ENCODE assay signal across 8 mouse cellular contexts in genomic region chr10:80917779-80918434, GRCm38 (mm10). TPM values are rescaled to one million over a fixed set of nuclear protein-coding genes. Genes with fewer than 3 reads are reported as not detected.
DNase-seq lines count a peak whose midpoint lies in the region; ATAC-seq and TF ChIP-seq lines count a peak whose summit lies in the region.

Gene Lmnb2 (minus strand): TSS chr10:80918245.

- H3K27ac ChIP-seq in embryonic facial prominence, embryonic 12.5 days, result peak within 1 kb of the TSS; percentile 74
- H3K27ac ChIP-seq in heart, embryonic 11.5 days (ENCODE audit: low read depth, low read length), result peak within 1 kb of the TSS; percentile 18
- H3K27ac ChIP-seq in kidney, embryonic 16.5 days (ENCODE audit: low read length), result peak within 1 kb of the TSS; percentile 71
- peak within 1 kb of the TSS; percentile 17; the same call in 1 of the 2 replicates for H3K27ac ChIP-seq in liver, adult 2 months (replicated peaks; ENCODE audit: insufficient read depth, low read depth, low read length)
- H3K27ac ChIP-seq in stomach, embryonic 14.5 days (ENCODE audit: low read length), result peak within 1 kb of the TSS; percentile 71; the same call in 1 of the 2 replicates

- DNase-seq in B cell, adult 2 months, result peak; percentile 57 to 63
- DNase-seq in adrenal gland, postnatal 14 days, result peak; percentile 86
- peak; percentile 73 for DNase-seq in liver, adult 2 months (ENCODE audit: extremely low read depth, low read depth, low spot score)

- peak within 1 kb of the TSS; percentile 94 for H3K4me3 ChIP-seq in embryonic facial prominence, embryonic 12.5 days
- H3K4me3 ChIP-seq in heart, embryonic 11.5 days (ENCODE audit: low read depth, low read length), result peak within 1 kb of the TSS; percentile 62
- H3K4me3 ChIP-seq in kidney, embryonic 16.5 days (ENCODE audit: low read length), result peak within 1 kb of the TSS; percentile 97
- H3K4me3 ChIP-seq in liver, adult 2 months (ENCODE audit: insufficient read depth, low read depth, low read length), result peak within 1 kb of the TSS; percentile 94
- H3K4me3 ChIP-seq in stomach, embryonic 14.5 days (ENCODE audit: low read depth, low read length), result peak within 1 kb of the TSS; percentile 95

- WGBS in embryonic facial prominence, embryonic 12.5 days, result under 1% methylated on average over 61 of the region's 61 CpGs
- WGBS in heart, embryonic 11.5 days (ENCODE audit: insufficient replicate concordance), result under 1% methylated on average over 61 of the region's 61 CpGs
- whole genome bisulfite sequencing in kidney, embryonic 16.5 days, result under 1% methylated on average over 61 of the region's 61 CpGs
- WGBS in liver, adult 2 months, result under 1% methylated on average over 61 of the region's 61 CpGs
- under 1% methylated on average over 56 of the region's 61 CpGs for WGBS in stomach, embryonic 14.5 days

- H3K36me3 ChIP-seq in embryonic facial prominence, embryonic 12.5 days, result peaks cover 22% of the 10 kb centered on the region
- H3K36me3 ChIP-seq in heart, embryonic 11.5 days (ENCODE audit: control insufficient read depth, insufficient read depth, low read length), result peaks cover 3% of the 10 kb centered on the region; the same call in 1 of the 2 replicates
- H3K36me3 ChIP-seq in kidney, embryonic 16.5 days (ENCODE audit: insufficient read depth, low read length), result peaks cover 15% of the 10 kb centered on the region
- H3K36me3 ChIP-seq in liver, adult 2 months (ENCODE audit: control insufficient read depth, insufficient read depth, low read length), result no peaks in the 10 kb centered on the region
- H3K36me3 ChIP-seq in stomach, embryonic 14.5 days (ENCODE audit: control insufficient read depth, insufficient read depth, low read length), result peaks cover 11% of the 10 kb centered on the region; the same call in 1 of the 2 replicates

- 0 out of 2 replicates have a peak, but pooled peaks cover under 1% of the 10 kb centered on the region for H3K79me2 ChIP-seq in liver, adult 2 months (ENCODE audit: control insufficient read depth, insufficient read depth, low read length)

- peak within 1 kb of the TSS; percentile 88 for H3K9ac ChIP-seq in embryonic facial prominence, embryonic 12.5 days
- peak within 1 kb of the TSS; percentile 86 for H3K9ac ChIP-seq in heart, embryonic 11.5 days (ENCODE audit: low read depth, low read length)
- peak within 1 kb of the TSS; percentile 90 for H3K9ac ChIP-seq in kidney, embryonic 16.5 days (replicated peaks; ENCODE audit: low read length)
- H3K9ac ChIP-seq in liver, adult 2 months (ENCODE audit: low read depth, low read length), result peak within 1 kb of the TSS; percentile 81
- peak within 1 kb of the TSS; percentile 67 for H3K9ac ChIP-seq in stomach, embryonic 14.5 days (replicated peaks; ENCODE audit: low read depth, low read length)

- TF ChIP-seq POLR2A in liver, adult 2 months (IDR thresholded peaks at IDR 0.05; ENCODE audit: extremely low read depth, insufficient read depth, low read length), result no peak

- no peaks in the 10 kb centered on the region for H3K27me3 ChIP-seq in embryonic facial prominence, embryonic 12.5 days
- no peaks in the 10 kb centered on the region for H3K27me3 ChIP-seq in heart, embryonic 11.5 days (ENCODE audit: control insufficient read depth, insufficient read depth, low read length)
- H3K27me3 ChIP-seq in kidney, embryonic 16.5 days (ENCODE audit: insufficient read depth, low read length), result no peaks in the 10 kb centered on the region
- no peaks in the 10 kb centered on the region for H3K27me3 ChIP-seq in liver, adult 2 months (ENCODE audit: control insufficient read depth, insufficient read depth, low read length)
- no peaks in the 10 kb centered on the region for H3K27me3 ChIP-seq in stomach, embryonic 14.5 days (ENCODE audit: control insufficient read depth, insufficient read depth, low read length)

- peaks cover 28% of the 10 kb centered on the region for H3K4me1 ChIP-seq in embryonic facial prominence, embryonic 12.5 days
- peaks cover 12% of the 10 kb centered on the region for H3K4me1 ChIP-seq in heart, embryonic 11.5 days (ENCODE audit: control insufficient read depth, insufficient read depth, low read length)
- H3K4me1 ChIP-seq in kidney, embryonic 16.5 days (ENCODE audit: insufficient read depth, low read length), result peaks cover 17% of the 10 kb centered on the region
- peaks cover 21% of the 10 kb centered on the region for H3K4me1 ChIP-seq in liver, adult 2 months (ENCODE audit: control insufficient read depth, insufficient read depth, low read length)
- peaks cover 4% of the 10 kb centered on the region; the same call in 1 of the 2 replicates for H3K4me1 ChIP-seq in stomach, embryonic 14.5 days (ENCODE audit: control insufficient read depth, insufficient read depth, low read length)

- no peak for TF ChIP-seq CTCF in liver, adult 2 months (IDR thresholded peaks at IDR 0.05; ENCODE audit: low read depth, low read length)

- peak within 1 kb of the TSS; percentile 95 for H3K4me2 ChIP-seq in embryonic facial prominence, embryonic 12.5 days (replicated peaks)
- peak within 1 kb of the TSS; percentile 97 for H3K4me2 ChIP-seq in heart, embryonic 11.5 days
- H3K4me2 ChIP-seq in kidney, embryonic 16.5 days (replicated peaks; ENCODE audit: low read depth, low read length), result peak within 1 kb of the TSS; percentile 96
- H3K4me2 ChIP-seq in stomach, embryonic 14.5 days (replicated peaks; ENCODE audit: low read depth, low read length), result peak within 1 kb of the TSS; percentile 89

- no peaks in the 10 kb centered on the region for H3K9me3 ChIP-seq in embryonic facial prominence, embryonic 12.5 days
- H3K9me3 ChIP-seq in heart, embryonic 11.5 days (replicated peaks; ENCODE audit: control insufficient read depth, low read length), result no peaks in the 10 kb centered on the region
- H3K9me3 ChIP-seq in kidney, embryonic 16.5 days (ENCODE audit: low read length), result no peaks in the 10 kb centered on the region
- H3K9me3 ChIP-seq in stomach, embryonic 14.5 days (ENCODE audit: control insufficient read depth, low read depth, low read length), result no peaks in the 10 kb centered on the region

- peak; percentile 17 for ATAC-seq in embryonic facial prominence, embryonic 12.5 days (ENCODE audit: insufficient number of reproducible peaks, insufficient read depth, low FRiP score, low TSS enrichment)
- ATAC-seq in heart, embryonic 11.5 days (replicated peaks; ENCODE audit: insufficient number of reproducible peaks, low FRiP score, low TSS enrichment), result peak; percentile 12; the same call in 1 of the 2 replicates
- ATAC-seq in kidney, embryonic 16.5 days (ENCODE audit: low FRiP score, low TSS enrichment), result peak; percentile 57
- ATAC-seq in monocyte, adult 5-6 weeks (replicated peaks; ENCODE audit: insufficient number of reproducible peaks, low FRiP score, low TSS enrichment, poor library complexity, severe bottlenecking), result 0 out of 2 replicates have a peak, but pooled peaks have one; percentile 27
- peak; percentile 38; the same call in 1 of the 2 replicates for ATAC-seq in stomach, embryonic 14.5 days (ENCODE audit: insufficient number of reproducible peaks, insufficient read depth, low FRiP score, low read depth)

RNA-seq across cellular contexts. Expression of gene Lmnb2, which starts in this region (rescaled TPM):
- total RNA-seq in adrenal gland, postnatal 14 days (2021), result 14.9 and 15.8 TPM in 2 replicates
- 70.3 TPM in 2 replicates for polyA plus RNA-seq in embryonic facial prominence, embryonic 12.5 days (2016; fragmentation: Nextera tagmentation; extraction: Ambion mirVana)
- 7.9 and 11.6 TPM in 2 replicates for polyA plus RNA-seq in heart, embryonic 11.5 days (2014; fragmentation: Nextera tagmentation; extraction: Ambion mirVana)
- polyA plus RNA-seq in kidney, embryonic 16.5 days (2015; fragmentation: Nextera tagmentation; extraction: Ambion mirVana), result 61.8 and 62.4 TPM in 2 replicates
- total RNA-seq in liver, adult 2 months (2014; rRNA removed), result 3.2 and 3.3 TPM in 2 replicates
- 5.5 and 6.6 TPM in 2 replicates for polyA plus RNA-seq in liver, adult 2 months (2012; rRNA removed)
- total RNA-seq in monocyte, adult 5-6 weeks (2017), result 2.3 to 8.5 TPM (median 3.8 TPM) in 3 replicates
- 12.1 and 14.6 TPM in 2 replicates for polyA plus RNA-seq in stomach, embryonic 14.5 days (2014; fragmentation: Nextera tagmentation; extraction: Ambion mirVana)

Comparison
In these comparisons a context has a peak if more than half of its experiments do, and no peak if none do; other contexts are left out.
1. Peak in every context shown above with its lines: DNase-seq, ATAC-seq, H3K4me3 ChIP-seq and H3K27ac ChIP-seq.
2. H3K27ac ChIP-seq: peak in every context shown above with its lines; median percentile 74 in embryonic facial prominence, embryonic 12.5 days; 71 in kidney, embryonic 16.5 days; 71 in stomach, embryonic 14.5 days; 18 in heart, embryonic 11.5 days; 17 in liver, adult 2 months.